Mouse (Mus musculus): Measurements from ENCODE around the gene Dusp3.

DNA sequence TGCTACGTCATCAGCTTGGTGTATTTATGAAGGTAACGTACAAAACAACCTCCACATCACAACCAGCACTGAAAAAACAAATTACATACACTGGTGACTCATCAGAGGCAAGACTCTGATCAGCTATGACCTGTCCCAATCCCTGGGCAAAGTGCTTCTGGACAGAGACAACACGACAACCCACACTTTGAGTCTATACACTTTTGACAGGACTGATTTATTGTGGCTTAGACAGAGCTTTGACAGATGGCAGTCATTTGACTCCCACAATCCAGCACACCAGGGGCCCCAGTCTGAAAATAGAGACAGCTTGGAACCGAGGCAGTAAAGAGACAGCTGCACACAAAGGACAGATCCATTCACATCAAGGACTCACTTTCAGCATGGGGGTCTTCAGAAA is 12.7 kb upstream of the Dusp3 start:
- no peak for TF ChIP-seq CTCF (IDR thresholded peaks at IDR 0.05; ENCODE audit: low read depth, low read length)
- no peak for TF ChIP-seq POLR2A (IDR thresholded peaks at IDR 0.05; ENCODE audit: insufficient read depth, low read length)
- no peak for TF ChIP-seq EP300 (IDR thresholded peaks at IDR 0.05; ENCODE audit: insufficient read depth, low read depth, low read length)
